Mouse (Mus musculus): ENCODE measurements around the gene Olfr798. TPM values are rescaled to one million over a fixed set of nuclear protein-coding genes. Genes with fewer than 3 reads are reported as not detected.

Olfr798 gene
- total and polyA plus RNA-seq, 2 experiments: not detected

DNA sequence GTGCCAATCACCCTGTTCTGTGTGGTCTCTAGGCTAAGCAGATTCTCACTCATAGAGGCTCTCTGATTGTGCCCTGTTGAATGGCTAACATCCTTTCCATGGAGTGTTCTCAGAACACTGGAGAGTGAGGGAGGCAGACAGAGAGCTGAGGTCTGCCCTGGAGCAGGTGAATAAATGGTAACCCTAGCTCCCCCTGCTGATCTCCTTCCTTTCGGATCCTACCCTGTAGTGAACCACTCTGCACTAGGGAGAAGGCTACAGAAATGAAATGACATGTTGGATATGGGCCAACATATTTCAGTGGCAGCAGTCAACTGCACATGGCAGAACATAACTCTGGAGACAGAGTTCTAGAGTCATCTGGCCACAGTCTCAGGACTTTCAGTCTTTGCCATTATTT is 6.0 kb downstream of the Olfr798 start:
- no peak overlapping the region for H3K27ac ChIP-seq (replicated peaks; ENCODE audit: insufficient read depth, low read depth, low read length)
- H3K36me3 ChIP-seq (ENCODE audit: control insufficient read depth, insufficient read depth, low read length): no peaks in the 10 kb centered on the region
- WGBS: 12% methylated on average over 1 of the region's 1 CpGs
- no peaks in the 10 kb centered on the region for H3K4me1 ChIP-seq (ENCODE audit: control insufficient read depth, insufficient read depth, low read length)
- H3K9ac ChIP-seq (ENCODE audit: low read depth, low read length): no peak overlapping the region
- H3K4me3 ChIP-seq (ENCODE audit: insufficient read depth, low read depth, low read length): no peak overlapping the region
- H3K79me2 ChIP-seq (ENCODE audit: control insufficient read depth, insufficient read depth, low read length): no peaks in the 10 kb centered on the region
- no peak for DNase-seq (ENCODE audit: extremely low read depth, low read depth, low spot score)
- no peaks in the 10 kb centered on the region for H3K27me3 ChIP-seq (ENCODE audit: control insufficient read depth, insufficient read depth, low read length)
- no peak for TF ChIP-seq CTCF (IDR thresholded peaks at IDR 0.05; ENCODE audit: low read depth, low read length)

DNA sequence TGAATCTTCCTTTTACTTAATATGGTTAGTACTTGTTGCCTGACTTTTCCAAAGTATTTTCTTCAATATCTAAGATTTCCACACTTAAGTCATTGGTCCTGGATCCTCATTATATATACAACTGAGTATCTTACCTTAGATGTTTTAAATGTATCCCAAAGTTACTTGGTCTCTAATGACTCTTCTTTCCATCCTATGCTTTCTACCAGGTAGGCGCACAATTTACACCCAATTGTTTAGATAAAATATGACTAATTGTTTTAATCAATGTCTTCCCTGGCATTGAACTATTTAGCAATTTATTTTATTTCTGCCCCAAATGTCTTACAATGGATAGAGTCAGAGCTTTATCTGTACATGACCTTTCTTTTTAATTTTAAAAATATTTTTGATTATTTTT is 15.3 kb downstream of the Olfr798 start, which contains the start of gene Olfr796:
Olfr796 (minus strand) TSS at position 101 of the 400 bp plus-strand sequence.
- TF ChIP-seq CTCF (IDR thresholded peaks at IDR 0.05; ENCODE audit: low read depth, low read length): no peak
- no peak for TF ChIP-seq POLR2A (IDR thresholded peaks at IDR 0.05; ENCODE audit: extremely low read depth, insufficient read depth, low read length)
- no peaks in the 10 kb centered on the region for H3K4me1 ChIP-seq (ENCODE audit: control insufficient read depth, insufficient read depth, low read length)
- H3K27ac ChIP-seq (replicated peaks; ENCODE audit: insufficient read depth, low read depth, low read length): no peak within 1 kb of the TSS
- H3K27me3 ChIP-seq (ENCODE audit: control insufficient read depth, insufficient read depth, low read length): no peaks in the 10 kb centered on the region
- no peak within 1 kb of the TSS for H3K9ac ChIP-seq (ENCODE audit: low read depth, low read length)
- 98% methylated on average over 1 of the region's 1 CpGs for WGBS
- no peak within 1 kb of the TSS for H3K4me3 ChIP-seq (ENCODE audit: insufficient read depth, low read depth, low read length)
- no peaks in the 10 kb centered on the region for H3K79me2 ChIP-seq (ENCODE audit: control insufficient read depth, insufficient read depth, low read length)
- no peak for DNase-seq (ENCODE audit: extremely low read depth, low read depth, low spot score)
- H3K36me3 ChIP-seq (ENCODE audit: control insufficient read depth, insufficient read depth, low read length): no peaks in the 10 kb centered on the region

DNA sequence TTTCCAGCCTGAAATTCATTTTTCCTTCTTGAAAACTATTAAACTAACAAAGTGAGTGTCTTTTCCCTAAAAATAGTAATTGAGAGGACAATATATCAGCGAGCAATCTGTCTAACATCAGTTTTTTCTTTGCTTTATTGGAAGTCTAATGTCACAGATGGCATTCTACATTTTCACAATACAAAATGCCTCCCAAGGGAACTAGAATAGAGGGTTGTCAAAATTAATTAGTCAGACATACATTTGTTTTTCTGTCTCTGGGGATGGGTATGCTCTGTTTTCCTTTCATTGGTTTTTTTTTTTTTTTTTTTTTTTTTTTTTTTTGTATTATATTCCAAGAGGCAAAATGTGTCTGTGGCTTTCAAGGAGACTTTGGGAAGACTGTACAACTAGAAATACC is 50.7 kb downstream of the Olfr798 start:
- H3K27ac ChIP-seq (replicated peaks; ENCODE audit: insufficient read depth, low read depth, low read length): no peak overlapping the region
- no peaks in the 10 kb centered on the region for H3K4me1 ChIP-seq (ENCODE audit: control insufficient read depth, insufficient read depth, low read length)
- H3K27me3 ChIP-seq (ENCODE audit: control insufficient read depth, insufficient read depth, low read length): no peaks in the 10 kb centered on the region
- no peaks in the 10 kb centered on the region for H3K79me2 ChIP-seq (ENCODE audit: control insufficient read depth, insufficient read depth, low read length)
- WGBS: 42% methylated on average over 1 of the region's 1 CpGs
- H3K36me3 ChIP-seq (ENCODE audit: control insufficient read depth, insufficient read depth, low read length): no peaks in the 10 kb centered on the region
- DNase-seq (ENCODE audit: extremely low read depth, low read depth, low spot score): no peak
- no peak for TF ChIP-seq POLR2A (IDR thresholded peaks at IDR 0.05; ENCODE audit: extremely low read depth, insufficient read depth, low read length)
- TF ChIP-seq CTCF (IDR thresholded peaks at IDR 0.05; ENCODE audit: low read depth, low read length): no peak
- no peak overlapping the region for H3K4me3 ChIP-seq (ENCODE audit: insufficient read depth, low read depth, low read length)
- H3K9ac ChIP-seq (ENCODE audit: low read depth, low read length): no peak overlapping the region

Other genes starting within 250 kb of the Olfr798 start
- gene Olfr784, start 243.9 kb downstream of the Olfr798 start, total RNA-seq (2014; rRNA removed): 0.09 and 0.13 TPM in 2 replicates
- not detected in 2 replicates for gene Olfr784, start 243.9 kb downstream of the Olfr798 start, polyA plus RNA-seq (2012; rRNA removed)
- not detected in 2 replicates for gene Olfr785, start 222.5 kb downstream of the Olfr798 start, total RNA-seq (2014; rRNA removed)
- gene Olfr785, start 222.5 kb downstream of the Olfr798 start, polyA plus RNA-seq (2012; rRNA removed): not detected in 2 replicates
- not detected in 2 replicates for gene Olfr786, start 200.6 kb downstream of the Olfr798 start, total RNA-seq (2014; rRNA removed)
- gene Olfr786, start 200.6 kb downstream of the Olfr798 start, polyA plus RNA-seq (2012; rRNA removed): not detected in 2 replicates
- gene Olfr787, start 166.1 kb downstream of the Olfr798 start, total RNA-seq (2014; rRNA removed): not detected in 2 replicates
- gene Olfr787, start 166.1 kb downstream of the Olfr798 start, polyA plus RNA-seq (2012; rRNA removed): not detected in 2 replicates
- not detected in 2 replicates for gene Olfr788, start 156.9 kb downstream of the Olfr798 start, total RNA-seq (2014; rRNA removed)
- not detected in 2 replicates for gene Olfr788, start 156.9 kb downstream of the Olfr798 start, polyA plus RNA-seq (2012; rRNA removed)
- not detected in 2 replicates for gene Olfr789, start 143.2 kb downstream of the Olfr798 start, total RNA-seq (2014; rRNA removed)
- not detected in 2 replicates for gene Olfr789, start 143.2 kb downstream of the Olfr798 start, polyA plus RNA-seq (2012; rRNA removed)
- not detected in 2 replicates for gene Olfr790, start 129.4 kb downstream of the Olfr798 start, total RNA-seq (2014; rRNA removed)
- not detected in 2 replicates for gene Olfr790, start 129.4 kb downstream of the Olfr798 start, polyA plus RNA-seq (2012; rRNA removed)
- gene Olfr791, start 106.1 kb downstream of the Olfr798 start, total RNA-seq (2014; rRNA removed): not detected in 2 replicates
- not detected in 2 replicates for gene Olfr791, start 106.1 kb downstream of the Olfr798 start, polyA plus RNA-seq (2012; rRNA removed)
- gene Olfr792, start 88.8 kb downstream of the Olfr798 start, total RNA-seq (2014; rRNA removed): not detected in 2 replicates
- gene Olfr792, start 88.8 kb downstream of the Olfr798 start, polyA plus RNA-seq (2012; rRNA removed): not detected in 2 replicates
- not detected in 2 replicates for gene Olfr794, start 60.3 kb downstream of the Olfr798 start, total RNA-seq (2014; rRNA removed)
- not detected in 2 replicates for gene Olfr794, start 60.3 kb downstream of the Olfr798 start, polyA plus RNA-seq (2012; rRNA removed)
- not detected in 2 replicates for gene Olfr796, start 15.4 kb downstream of the Olfr798 start, total RNA-seq (2014; rRNA removed)
- gene Olfr796, start 15.4 kb downstream of the Olfr798 start, polyA plus RNA-seq (2012; rRNA removed): not detected in 2 replicates
- not detected in 2 replicates for gene Olfr799, start 9.6 kb upstream of the Olfr798 start, total RNA-seq (2014; rRNA removed)
- not detected in 2 replicates for gene Olfr799, start 9.6 kb upstream of the Olfr798 start, polyA plus RNA-seq (2012; rRNA removed)
- gene Olfr800, start 29.8 kb upstream of the Olfr798 start, total RNA-seq (2014; rRNA removed): not detected in 2 replicates
- gene Olfr800, start 29.8 kb upstream of the Olfr798 start, polyA plus RNA-seq (2012; rRNA removed): not detected in 2 replicates
- not detected in 2 replicates for gene Olfr801, start 45.9 kb upstream of the Olfr798 start, total RNA-seq (2014; rRNA removed)
- not detected in 2 replicates for gene Olfr801, start 45.9 kb upstream of the Olfr798 start, polyA plus RNA-seq (2012; rRNA removed)
- not detected in 2 replicates for gene Olfr802, start 60.2 kb upstream of the Olfr798 start, total RNA-seq (2014; rRNA removed)
- gene Olfr802, start 60.2 kb upstream of the Olfr798 start, polyA plus RNA-seq (2012; rRNA removed): not detected in 2 replicates
- not detected in 2 replicates for gene Olfr803, start 66.4 kb upstream of the Olfr798 start, total RNA-seq (2014; rRNA removed)
- not detected in 2 replicates for gene Olfr803, start 66.4 kb upstream of the Olfr798 start, polyA plus RNA-seq (2012; rRNA removed)
- not detected in 2 replicates for gene Olfr804, start 75.3 kb upstream of the Olfr798 start, total RNA-seq (2014; rRNA removed)
- not detected in 2 replicates for gene Olfr804, start 75.3 kb upstream of the Olfr798 start, polyA plus RNA-seq (2012; rRNA removed)
- not detected in 2 replicates for gene Olfr805, start 101.4 kb upstream of the Olfr798 start, total RNA-seq (2014; rRNA removed)
- not detected in 2 replicates for gene Olfr805, start 101.4 kb upstream of the Olfr798 start, polyA plus RNA-seq (2012; rRNA removed)
- gene Olfr806, start 114.0 kb upstream of the Olfr798 start, total RNA-seq (2014; rRNA removed): not detected in 2 replicates
- not detected in 2 replicates for gene Olfr806, start 114.0 kb upstream of the Olfr798 start, polyA plus RNA-seq (2012; rRNA removed)
- gene Olfr807, start 129.9 kb upstream of the Olfr798 start, total RNA-seq (2014; rRNA removed): not detected in 2 replicates
- not detected in 2 replicates for gene Olfr807, start 129.9 kb upstream of the Olfr798 start, polyA plus RNA-seq (2012; rRNA removed)
- not detected in 2 replicates for gene Olfr808, start 137.5 kb upstream of the Olfr798 start, total RNA-seq (2014; rRNA removed)
- gene Olfr808, start 137.5 kb upstream of the Olfr798 start, polyA plus RNA-seq (2012; rRNA removed): not detected in 2 replicates
- gene Olfr809, start 146.7 kb upstream of the Olfr798 start, total RNA-seq (2014; rRNA removed): not detected in 2 replicates
- gene Olfr809, start 146.7 kb upstream of the Olfr798 start, polyA plus RNA-seq (2012; rRNA removed): not detected in 2 replicates
- not detected in 2 replicates for gene Olfr810, start 167.0 kb upstream of the Olfr798 start, total RNA-seq (2014; rRNA removed)
- gene Olfr810, start 167.0 kb upstream of the Olfr798 start, polyA plus RNA-seq (2012; rRNA removed): not detected in 2 replicates
- not detected in 2 replicates for gene Olfr811, start 176.5 kb upstream of the Olfr798 start, total RNA-seq (2014; rRNA removed)
- not detected in 2 replicates for gene Olfr811, start 176.5 kb upstream of the Olfr798 start, polyA plus RNA-seq (2012; rRNA removed)
- not detected in 2 replicates for gene Olfr812, start 218.2 kb upstream of the Olfr798 start, total RNA-seq (2014; rRNA removed)
- not detected in 2 replicates for gene Olfr812, start 218.2 kb upstream of the Olfr798 start, polyA plus RNA-seq (2012; rRNA removed)
- gene Olfr813, start 227.4 kb upstream of the Olfr798 start, total RNA-seq (2014; rRNA removed): not detected in 2 replicates
- gene Olfr813, start 227.4 kb upstream of the Olfr798 start, polyA plus RNA-seq (2012; rRNA removed): not detected in 2 replicates